Mouse (Mus musculus) Muller cell, postnatal 12 days (primary cell): ENCODE results near the gene Rgl2.
"Not testable (repeated sequence)": the region's sequence is repeated elsewhere in the genome, so short reads cannot be mapped to it uniquely, and the experiment has no call there.

Source experiments
- DNase-seq: peaks from one replicate; pipeline ENCODE4 v3.0.0-alpha.2; 2015; ENCODE audit errors: inconsistent ontology term

The Rgl2 gene

DNA sequence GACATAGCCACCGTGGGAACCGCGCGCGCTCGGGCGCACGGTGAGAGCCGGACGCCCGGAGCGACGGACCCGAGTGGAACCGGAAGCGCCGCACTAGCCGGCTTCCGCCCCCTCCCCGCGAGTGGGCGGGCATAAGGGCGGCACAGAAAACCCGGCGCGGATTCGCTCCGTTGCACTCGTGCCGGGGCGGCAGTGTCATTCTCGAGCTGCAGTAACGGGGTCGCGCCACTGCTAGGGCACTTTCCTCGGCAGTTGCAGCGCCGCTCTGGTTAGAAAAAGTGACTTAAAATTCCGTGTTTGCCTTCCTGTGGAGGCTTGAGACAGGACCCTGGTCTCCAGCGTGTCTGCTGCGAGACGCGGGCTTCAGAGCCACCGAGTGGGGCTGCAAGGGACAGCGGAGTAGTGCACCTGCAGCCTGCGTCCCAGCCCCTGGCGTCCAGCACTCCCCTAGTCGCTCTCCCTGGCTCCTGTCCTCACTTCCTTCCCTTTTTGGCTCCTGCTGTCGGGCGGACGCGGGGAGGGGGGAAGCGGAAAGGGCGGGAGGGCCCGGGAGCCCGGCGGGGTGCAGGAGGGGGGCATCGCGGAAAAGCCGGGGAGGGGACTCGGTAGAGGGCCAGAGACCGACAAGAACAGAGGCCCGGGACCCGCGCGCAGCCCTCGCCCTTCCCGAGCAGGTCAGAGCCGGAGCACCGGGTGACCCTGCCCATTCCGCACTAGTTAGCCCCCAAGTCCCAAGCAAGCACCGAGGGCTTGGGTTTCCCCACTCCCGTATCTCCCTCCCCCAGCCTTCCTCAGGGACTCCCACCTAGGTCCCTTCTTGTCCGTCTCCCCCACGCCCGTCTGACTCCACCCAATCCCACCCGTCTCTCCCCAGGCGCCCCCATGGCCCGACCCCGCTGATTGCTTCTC lies at the start of gene Rgl2:
Gene Rgl2 (plus strand): TSS at position 173 of the 909 bp plus-strand sequence.
- DNase-seq: peak; percentile 95

- not testable (repeated sequence) for DNase-seq
Observed at GRCm38 (mm10) chr17:33884320-33884719, 45.0 kb upstream of the Rgl2 start.

DNA sequence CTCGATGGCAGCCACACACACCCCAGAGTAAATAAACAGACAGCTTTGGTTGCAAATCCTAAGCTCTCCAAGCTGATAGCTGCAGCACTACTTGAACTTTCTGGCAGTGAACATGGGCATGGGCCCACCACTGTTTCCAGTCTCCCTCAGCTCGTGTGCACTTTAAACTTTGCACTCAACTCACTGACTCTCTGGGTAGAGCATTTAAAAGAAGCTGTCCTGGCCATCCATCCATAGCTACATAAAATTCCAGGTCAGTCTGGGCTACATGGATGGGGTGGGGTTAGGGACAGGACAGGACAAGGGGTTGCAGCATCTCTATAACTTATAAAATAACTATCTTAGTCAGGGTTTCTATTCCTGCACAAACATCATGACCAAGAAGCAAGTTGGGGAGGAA lies 41.5 kb upstream of the Rgl2 start:
- DNase-seq: not testable (repeated sequence)

GRCm38 (mm10) chr17:33888230-33888629 lies 41.1 kb upstream of the Rgl2 start:
- not testable (repeated sequence) for DNase-seq

GRCm38 (mm10) chr17:33889941-33890532 lies 39.3 kb upstream of the Rgl2 start:
- DNase-seq: peak; percentile 27

- DNase-seq: peak; percentile 100
Observed at GRCm38 (mm10) chr17:33890533-33891059, 38.7 kb upstream of the Rgl2 start, which contains the start of gene Kifc1. TSS of gene Kifc1 (minus strand) at chr17:33890661.

DNA sequence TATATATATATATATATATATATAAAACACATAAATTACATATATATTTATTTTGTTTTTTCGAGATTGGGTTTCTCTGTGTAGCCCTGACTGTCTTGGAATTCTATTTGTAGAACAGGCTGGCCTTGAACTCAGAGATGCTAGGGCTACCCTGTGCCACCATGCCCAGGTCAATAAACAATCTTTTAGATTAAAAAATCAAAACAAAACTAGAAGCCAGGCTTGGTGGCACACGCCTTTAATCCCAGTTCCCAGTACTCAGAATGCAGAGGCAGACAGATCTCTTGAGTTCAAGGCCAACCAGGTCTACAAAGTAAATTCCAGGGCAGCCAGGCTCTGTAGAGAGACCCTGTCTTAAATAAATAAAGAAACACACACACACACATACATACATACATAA lies 38.0 kb upstream of the Rgl2 start:
- DNase-seq: no peak

DNA sequence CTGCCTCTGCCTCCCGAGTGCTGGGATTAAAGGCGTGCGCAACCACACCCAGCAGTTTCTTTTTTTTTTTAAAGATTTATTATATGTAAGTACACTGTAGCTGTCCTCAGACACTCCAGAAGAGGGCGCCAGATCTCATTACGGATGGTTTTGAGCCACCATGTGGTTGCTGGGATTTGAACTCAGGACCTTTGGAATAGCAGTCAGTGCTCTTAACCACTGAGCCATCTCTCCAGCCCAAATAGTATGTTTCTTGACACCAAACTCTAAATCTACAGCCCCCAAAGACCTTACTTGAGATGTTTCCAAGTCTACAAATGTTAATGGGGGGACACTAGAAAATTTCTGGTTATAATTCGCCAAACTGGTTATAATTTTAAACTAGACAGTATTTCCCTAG lies 37.5 kb upstream of the Rgl2 start:
- DNase-seq: not testable (repeated sequence)

- no peak for DNase-seq
Observed at GRCm38 (mm10) chr17:33892429-33892828, 36.9 kb upstream of the Rgl2 start.

DNA sequence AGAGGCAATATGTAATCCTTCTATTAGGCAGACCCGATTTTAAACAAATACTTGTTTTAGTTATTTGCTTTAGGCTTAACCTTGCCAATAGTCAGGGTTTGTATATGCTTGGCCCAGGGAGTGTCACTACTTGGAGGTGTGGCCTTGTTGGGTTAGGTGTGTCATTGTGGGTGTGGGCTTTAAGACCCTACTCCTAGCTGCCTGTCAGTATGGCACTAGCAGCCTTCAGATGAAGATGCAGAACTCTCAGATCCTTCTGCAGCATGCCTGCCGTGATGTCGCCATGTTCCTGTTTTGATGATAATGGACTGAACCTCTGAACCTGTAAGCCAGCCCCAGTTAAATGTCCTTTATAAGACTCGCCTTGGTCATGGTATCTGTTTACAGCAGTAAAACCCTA lies 36.3 kb upstream of the Rgl2 start:
- DNase-seq: not testable (repeated sequence)

DNA sequence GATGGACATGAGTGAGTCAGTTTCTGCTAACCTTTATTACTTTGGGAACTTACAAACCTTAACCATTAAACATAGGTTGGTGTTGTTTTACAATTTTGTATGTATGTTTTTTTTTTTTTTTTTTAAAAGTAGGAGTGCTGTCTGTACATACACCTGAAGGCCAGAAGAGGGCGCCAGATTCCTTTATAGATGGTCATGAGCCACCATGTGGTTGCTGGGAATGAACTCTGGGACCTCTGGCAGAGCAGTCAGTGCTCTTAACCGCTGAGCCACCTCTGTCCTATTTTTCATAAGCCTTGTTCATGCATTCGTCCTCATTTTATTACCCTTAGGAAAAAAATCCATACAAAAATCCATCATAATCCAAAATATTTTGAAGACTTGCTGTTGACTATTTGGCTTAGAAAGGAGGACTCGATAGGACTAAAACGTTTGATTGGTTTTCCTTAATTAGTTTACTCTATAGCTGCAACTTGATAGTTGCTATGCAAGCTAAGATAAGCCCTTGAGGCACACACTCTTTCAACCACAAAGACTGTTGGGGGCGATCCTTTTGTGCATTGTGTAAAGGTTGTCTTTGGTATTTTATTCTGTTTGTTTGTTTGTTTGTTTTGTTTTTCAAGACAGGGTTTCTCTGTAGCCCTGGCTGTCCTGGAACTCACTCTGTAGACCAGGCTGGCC lies 32.1 kb upstream of the Rgl2 start:
- DNase-seq: peak; percentile 36

DNA sequence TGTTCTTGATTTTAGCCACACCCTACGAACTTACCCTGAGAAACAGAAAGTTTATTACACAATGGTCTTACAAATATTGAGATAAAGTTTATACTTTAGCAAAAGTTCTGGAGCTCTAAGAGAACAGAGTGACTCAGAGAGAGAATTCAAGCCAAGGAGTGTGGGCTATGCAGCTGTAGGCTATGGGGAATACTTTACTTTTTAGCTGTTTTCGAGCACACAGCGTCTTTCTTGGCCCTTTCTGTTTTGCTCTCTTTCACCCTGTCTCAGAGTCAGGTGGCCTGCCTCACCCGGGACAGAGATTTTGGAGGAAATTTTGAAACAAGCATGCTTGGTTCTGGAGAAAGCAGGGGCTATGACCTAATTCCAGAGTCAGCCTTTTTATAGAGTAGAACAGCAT lies 31.1 kb upstream of the Rgl2 start:
- not testable (repeated sequence) for DNase-seq

- DNase-seq: no peak
Observed at GRCm38 (mm10) chr17:33899642-33900041, 29.7 kb upstream of the Rgl2 start.

GRCm38 (mm10) chr17:33900281-33900988 lies 28.9 kb upstream of the Rgl2 start:
- DNase-seq: no peak

DNA sequence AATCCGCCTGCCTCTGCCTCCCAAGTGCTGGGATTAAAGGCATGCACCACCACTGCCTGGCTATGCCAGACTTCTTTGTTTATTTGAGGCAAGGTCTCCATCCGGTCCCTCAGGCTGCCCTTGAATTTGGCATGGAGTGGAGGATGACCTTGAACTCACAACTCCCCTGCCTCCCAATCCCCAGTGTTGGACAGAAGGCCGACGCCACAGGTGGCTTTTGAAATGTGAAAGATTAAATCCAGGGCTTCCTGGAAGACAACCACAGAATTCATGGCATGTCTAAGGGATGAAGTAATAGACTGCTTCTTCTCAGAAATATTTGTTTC lies 28.4 kb upstream of the Rgl2 start:
- no peak for DNase-seq

GRCm38 (mm10) chr17:33901653-33902052 lies 27.7 kb upstream of the Rgl2 start:
- no peak for DNase-seq

GRCm38 (mm10) chr17:33902079-33902478 lies 27.3 kb upstream of the Rgl2 start:
- DNase-seq: no peak

- DNase-seq: no peak
Observed at GRCm38 (mm10) chr17:33902491-33902890, 26.9 kb upstream of the Rgl2 start.

DNA sequence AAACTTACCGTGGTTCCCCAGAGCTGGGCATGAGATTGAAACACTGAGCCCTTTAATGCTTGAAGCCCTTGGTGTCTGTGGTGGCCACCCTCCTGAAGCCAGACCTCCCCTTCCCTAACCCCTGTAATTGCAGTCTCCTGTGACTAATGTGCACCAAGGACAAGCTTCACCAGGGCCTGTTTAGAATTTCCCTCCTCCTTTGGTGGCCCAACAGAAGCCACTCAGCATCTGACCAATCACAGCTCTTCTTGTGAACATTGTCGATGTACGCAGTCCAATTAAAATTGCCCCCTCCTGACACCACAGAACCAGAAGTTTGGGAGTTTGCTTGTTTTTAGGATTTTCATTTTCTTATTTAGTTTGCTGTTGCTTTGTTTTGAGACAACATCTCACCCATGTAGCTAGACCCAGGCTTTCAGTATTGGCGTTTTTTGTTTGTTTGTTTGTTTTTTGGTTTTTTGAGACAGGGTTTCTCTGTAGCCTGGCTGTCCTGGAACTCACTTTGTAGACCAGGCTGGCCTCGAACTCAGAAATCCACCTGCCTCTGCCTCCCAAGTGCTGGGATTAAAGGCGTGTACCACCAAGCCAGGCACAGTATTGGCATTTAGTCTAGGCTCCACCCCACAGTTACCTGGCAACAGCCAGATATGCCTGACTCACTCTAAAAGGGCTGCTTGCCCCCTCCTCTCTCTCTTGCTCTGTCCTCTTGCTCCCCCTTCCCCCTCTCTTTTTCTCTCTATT lies 25.3 kb upstream of the Rgl2 start:
- not testable (repeated sequence) for DNase-seq

DNA sequence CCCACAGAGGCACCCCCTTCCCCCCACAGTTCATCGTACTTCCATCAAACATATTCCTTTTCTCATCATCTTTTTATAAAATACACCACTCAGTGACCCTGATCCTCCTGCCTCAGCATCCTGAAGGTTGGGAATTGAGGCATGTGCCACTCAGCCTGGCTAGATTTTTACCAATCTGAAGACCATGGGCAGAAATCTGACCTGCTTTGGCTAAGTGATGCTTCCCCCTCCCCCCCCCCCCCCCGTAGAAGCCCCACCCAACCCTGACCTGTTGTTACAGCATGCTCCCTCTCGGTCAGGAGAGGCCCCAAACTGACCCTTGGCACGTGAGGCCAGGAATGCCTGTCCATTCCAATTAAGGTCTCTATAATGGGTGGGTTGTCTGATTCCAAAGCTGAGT lies 24.5 kb upstream of the Rgl2 start, which contains the start of gene Platr17:
Gene Platr17 (plus strand): TSS at position 301 of the 400 bp plus-strand sequence.
- DNase-seq: not testable (repeated sequence)
